Mouse (Mus musculus) NIH3T3 (cell line): ENCODE data around the gene Plcb4.
A peak's percentile ranks its signal among the peaks of the same experiment; 100 is the strongest.
"Not testable (repeated sequence)": the region's sequence is repeated elsewhere in the genome, so short reads cannot be mapped to it uniquely, and the experiment has no call there.

Source experiments
- DNase-seq: peaks from one replicate; pipeline ENCODE4 v3.0.0-alpha.2; 2012; ENCODE audit warnings: low read depth

The Plcb4 gene

DNA sequence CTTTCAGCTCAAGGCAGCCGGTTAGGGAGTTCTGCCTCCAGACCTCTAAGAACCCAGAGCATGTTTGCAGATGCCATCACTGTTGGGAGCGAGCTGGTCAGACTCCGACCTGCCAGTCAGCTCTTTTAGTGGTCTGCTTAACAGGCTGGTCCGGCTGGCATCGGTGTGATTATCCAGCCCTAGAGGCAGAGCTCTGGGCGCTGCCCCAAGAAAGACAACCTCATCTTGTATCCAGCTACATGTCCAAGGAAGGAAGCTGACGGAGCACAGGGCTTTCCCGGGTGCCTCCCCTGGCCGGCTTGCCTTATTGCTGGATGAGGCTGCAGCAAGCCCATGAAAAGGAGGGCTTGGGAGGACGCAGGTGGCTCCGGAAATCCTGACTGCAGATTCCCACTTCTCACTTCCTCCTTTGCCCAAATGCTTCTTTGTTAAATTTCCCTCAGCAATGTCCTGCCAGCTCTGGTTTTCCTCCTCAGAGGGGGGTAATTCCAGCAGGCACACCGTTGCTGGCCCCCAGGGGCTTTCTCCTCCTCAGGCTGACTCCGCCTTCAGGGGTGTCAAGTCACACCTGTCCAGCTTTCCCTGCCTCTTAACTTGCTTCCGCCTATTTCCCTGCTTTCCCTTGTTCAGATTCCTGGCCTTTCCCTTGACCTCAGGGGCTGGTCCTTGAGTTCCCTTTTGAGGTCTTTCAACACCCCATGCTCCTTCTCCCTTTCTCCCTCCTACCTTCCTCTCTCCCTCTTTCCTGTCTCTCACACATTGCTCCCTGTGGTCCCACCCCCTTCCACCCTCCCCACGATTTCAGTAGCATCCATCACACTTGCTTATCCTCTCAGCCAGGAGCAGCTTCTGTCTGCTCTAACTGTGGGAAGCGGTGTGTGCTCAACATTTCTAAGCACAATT is 58.7 kb downstream of the Plcb4 start:
- no peak for DNase-seq

DNA sequence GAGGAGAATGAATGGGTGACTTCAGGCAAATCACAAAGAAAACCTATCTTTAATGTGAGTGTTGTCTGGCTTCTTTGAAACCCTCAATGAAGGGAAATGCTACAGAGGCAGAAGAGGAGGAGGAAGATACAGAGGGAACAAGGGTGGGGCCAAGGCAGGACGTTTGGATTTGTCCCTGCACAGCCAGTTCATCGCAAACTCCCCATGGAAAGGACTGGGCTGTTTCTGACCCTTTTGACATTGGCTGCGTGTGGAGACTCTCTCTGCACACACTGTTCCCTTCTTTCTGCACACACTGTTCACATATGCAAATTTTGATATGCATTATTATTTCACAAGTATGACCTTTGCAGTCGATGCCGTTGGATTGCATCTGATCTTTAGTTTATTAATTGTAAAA is 63.3 kb downstream of the Plcb4 start:
- no peak for DNase-seq

DNA sequence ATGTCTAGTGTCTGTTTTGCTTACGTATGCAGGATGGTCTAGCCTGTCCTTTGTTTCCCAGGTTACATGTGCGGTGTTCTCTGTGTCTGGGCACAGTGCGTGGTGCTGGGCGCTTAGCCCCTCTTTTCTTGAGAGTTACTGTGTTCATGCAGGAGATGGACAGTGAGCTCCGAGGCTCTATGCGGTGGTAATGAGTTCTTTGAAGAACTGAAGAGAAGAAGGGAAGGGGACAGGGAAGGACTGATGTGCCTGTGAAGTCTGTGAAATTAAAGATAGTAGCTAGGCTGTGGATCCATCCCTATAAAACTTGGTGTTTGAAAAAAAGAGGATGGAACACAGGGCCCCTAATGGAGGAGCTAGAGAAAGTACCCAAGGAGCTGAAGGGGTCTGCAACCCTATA is 64.6 kb downstream of the Plcb4 start:
- DNase-seq: no peak

GRCm38 (mm10) chr2:135724489-135724888 is 65.7 kb downstream of the Plcb4 start:
- no peak for DNase-seq

DNA sequence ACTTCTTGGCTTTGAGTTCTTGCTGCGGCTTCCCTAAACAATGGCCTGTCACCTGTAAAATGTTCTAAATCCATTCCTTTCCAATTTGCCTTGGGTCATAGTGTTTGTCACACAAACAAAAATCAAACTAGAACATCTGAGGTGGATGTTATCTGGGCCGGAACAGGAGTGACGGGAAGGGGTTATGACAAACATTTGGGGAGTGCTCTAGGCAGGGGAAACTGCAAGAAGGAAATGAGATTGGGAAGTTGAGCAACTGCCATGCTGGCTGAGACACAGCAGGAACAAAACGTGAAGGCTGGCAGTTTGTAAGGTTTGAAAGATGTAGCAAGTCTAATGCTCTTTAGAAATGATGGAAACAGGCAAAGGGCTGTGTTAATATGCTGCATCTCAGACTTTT is 66.6 kb downstream of the Plcb4 start:
- no peak for DNase-seq

DNA sequence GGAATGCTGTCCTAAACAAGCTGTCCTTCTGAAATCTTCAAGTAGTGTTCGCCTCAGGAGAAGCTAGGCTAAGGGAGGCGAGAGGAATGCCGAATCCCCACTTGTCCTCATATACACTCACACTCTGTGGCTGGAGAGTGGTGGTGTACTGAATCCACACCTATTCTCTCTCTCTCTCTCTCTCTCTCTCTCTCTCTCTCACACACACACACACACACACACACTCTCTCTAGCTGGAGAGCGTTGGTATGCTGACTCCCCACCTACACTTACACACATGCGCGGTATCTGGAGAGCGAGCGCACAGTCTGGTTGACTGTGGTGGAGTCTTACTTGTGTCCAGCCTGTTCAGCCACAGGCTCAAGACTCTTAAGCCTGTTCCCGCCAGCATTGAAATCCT is 68.3 kb downstream of the Plcb4 start:
- DNase-seq: no peak

- no peak for DNase-seq
Measured at GRCm38 (mm10) chr2:135727925-135728324, 69.1 kb downstream of the Plcb4 start.

- DNase-seq: no peak
Measured at GRCm38 (mm10) chr2:135731591-135731990, 72.8 kb downstream of the Plcb4 start.

GRCm38 (mm10) chr2:135732651-135733050 is 73.8 kb downstream of the Plcb4 start:
- DNase-seq: no peak

DNA sequence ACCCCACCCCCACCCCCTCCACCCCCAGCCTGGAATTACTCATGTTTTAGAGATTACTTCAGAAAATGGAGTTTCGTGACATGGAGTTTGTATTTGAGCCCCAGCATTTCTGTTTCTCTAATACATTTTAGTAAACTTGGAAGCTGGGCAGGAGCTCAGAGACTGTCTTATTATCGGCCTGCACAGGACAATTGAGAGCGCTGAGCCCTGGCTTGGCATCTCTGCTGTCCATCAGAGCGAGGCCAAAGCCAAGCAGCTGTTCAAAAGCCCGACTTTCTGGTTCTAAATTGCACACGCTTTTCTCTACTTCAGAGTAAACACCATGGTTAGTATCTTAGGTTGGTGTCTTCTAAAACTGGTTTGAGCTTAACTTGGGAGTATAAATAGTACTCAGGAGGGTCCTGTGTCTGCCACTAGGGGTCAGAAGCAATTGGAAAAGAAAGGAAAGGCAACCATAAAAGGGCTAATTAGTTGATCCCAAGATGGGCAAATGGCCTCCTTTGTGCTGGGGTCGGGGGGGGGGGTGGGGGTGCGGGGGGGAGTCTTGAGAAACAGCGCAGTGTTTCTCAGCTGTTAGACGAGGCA is 75.2 kb downstream of the Plcb4 start:
- DNase-seq: no peak

DNA sequence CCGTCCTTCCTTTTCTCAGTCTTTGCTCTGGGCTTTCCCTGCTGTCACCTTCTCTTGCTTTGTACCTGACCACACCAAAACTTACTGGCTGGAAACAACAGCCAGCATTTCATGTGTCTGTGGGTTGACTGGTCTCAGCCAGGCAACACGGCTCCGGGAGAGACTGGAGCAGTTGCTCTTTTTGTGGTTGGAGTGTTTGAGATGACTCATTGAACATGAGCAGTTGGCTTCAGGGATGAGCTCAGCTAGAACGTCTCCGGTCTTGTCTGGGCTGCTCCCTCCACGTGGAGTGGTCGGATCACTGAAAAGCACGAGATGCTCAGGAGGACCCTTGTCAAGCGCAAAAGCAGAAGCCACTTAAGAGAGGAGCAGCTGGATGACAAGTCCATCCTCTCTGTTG is 78.7 kb downstream of the Plcb4 start:
- peak; percentile 50 for DNase-seq

- DNase-seq: not testable (repeated sequence)
Measured at GRCm38 (mm10) chr2:135738022-135738780, 79.4 kb downstream of the Plcb4 start.

DNA sequence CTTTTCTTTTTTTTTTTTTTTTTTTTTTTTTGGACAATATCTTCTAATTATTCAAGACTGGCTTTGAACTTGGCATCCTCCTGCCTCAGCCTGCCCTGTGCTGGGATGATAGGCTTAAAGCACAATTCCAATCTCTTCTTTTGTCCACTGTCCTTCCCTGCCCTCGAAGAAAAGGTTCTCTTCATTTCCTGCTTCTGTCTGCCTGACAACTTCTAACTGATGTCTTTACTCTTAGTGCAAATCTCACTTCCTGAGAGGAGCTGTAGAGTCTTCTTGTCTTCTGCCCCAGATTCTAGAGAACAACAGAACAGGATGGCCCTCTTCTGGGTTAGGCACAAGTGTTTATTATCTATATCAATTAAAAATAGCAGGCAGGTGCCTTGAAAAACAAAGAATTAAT is 80.1 kb downstream of the Plcb4 start:
- DNase-seq: no peak

DNA sequence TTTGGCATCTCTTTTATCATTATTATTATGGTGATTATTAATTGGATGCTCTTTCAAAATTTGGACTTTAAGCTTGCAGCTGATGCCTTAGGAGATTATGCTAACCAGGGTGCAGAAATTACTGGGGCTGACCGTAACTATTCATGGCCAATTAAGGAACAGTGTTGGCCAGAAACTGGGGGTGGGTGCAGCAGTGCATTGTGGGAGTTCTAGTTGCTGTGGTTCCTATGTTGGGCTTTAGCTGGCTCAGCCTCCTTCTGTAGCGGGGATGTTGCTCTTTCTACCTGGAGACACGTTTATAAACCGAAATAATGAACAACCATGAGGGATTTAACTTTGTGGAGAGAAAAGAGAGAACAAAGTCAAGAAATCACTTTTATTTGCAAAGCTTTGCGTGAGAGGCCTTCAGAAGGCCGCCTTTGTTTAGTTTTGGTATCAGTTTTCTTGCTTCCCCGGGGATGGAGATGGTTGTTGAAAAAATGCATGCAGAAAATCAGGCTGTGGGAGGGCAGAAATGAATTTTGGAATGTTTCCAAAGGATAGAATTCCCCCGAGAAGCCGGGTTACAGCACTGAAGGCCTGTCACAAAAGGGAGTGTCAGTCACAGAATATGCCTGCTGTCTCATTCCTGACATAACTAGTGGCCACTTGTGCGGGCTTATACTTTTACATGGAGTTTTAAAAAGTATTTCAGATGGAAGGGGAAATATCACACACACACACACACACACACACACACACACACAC is 84.3 kb downstream of the Plcb4 start:
- no peak for DNase-seq

DNA sequence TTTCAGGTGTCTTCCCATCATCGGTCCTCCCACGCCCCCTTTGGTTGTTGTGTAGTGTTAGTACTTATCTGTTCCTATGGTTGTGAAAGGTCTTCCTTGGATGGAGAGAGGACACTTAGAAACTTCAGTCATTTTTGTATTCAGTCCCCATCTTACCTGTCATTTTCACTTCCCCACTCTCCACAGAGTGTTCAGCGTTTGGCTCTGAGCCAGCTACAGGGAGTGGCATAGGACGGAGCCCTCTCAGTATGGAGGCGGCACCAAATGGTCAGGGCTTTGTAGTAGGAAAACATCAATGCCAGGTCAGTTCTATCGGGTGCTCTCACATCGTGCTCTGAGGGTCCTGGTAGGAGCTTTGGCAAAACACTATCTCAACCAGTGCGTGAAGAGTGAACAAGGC is 85.9 kb downstream of the Plcb4 start:
- DNase-seq: no peak

DNA sequence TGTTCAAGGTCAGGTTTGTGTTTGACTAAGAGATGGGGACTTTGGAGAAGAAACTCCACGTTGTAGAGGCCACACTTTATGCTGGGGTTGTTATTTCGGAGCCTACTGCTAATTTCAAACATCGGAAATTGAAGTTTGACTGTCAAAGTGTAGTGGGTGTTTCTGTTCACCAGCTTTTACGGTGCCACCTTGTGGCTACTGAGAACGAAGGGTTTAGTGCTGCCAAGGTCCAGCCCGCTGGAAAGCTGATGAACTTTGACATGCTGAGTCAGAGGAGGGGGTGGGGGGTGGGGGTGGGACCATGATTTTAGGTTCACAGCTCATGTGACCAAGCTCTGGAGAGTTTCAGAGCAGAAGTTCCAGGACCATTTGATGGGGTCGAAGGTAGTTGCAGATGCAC is 86.3 kb downstream of the Plcb4 start:
- DNase-seq: peak; percentile 28

- DNase-seq: no peak
Measured at GRCm38 (mm10) chr2:135748441-135748840, 89.6 kb downstream of the Plcb4 start.

- no peak for DNase-seq
Measured at GRCm38 (mm10) chr2:135749606-135750005, 90.8 kb downstream of the Plcb4 start.

GRCm38 (mm10) chr2:135750748-135751147 is 91.9 kb downstream of the Plcb4 start:
- DNase-seq: no peak

DNA sequence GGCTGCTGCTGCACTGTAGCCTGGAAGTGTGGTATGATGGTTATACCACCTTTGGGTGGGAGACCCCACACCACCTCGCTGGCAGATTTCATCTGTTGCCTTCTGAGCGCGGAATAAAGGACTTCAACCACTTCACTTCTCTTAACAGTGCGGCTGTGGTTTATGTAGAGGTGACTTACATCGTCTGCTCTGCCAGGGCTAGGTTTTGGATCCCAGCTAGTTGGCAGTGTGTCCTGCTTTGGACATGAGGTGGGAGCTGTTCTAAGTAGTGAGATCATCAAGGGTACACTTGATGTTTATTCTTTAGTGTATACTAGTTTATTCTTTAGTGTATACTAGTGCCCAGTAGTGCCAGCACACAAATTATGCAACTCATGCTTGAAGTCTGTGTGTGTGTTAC is 97.0 kb downstream of the Plcb4 start:
- no peak for DNase-seq

- no peak for DNase-seq
Measured at GRCm38 (mm10) chr2:135757478-135757877, 98.7 kb downstream of the Plcb4 start.

DNA sequence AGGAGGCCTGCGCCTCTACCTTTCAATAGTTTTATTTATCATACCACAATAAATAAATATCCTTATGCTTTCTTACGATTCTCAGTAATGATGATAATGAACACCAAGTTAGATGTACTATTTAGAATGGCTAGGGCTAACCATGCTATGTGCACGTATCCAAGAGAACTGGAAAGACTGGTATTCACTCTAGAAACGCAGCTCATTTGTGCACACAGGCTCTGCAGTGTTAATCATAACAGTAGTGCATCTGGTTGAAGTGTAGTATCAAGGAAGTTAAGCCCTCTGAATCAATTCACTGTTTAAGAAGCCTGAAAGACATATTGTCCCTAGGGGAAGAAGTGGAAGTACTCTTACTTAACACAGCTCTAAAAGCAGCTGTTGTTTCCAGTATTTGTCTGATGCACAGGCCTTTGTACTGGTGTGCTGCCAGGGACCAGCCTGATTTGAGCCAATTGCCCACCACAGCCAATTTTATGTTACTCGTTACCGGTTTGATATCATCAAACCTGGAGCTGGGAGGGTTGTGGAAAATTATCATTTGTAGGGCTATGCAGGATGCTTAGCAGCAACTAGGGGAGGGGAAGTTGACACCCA is 100.8 kb downstream of the Plcb4 start:
- DNase-seq: no peak
